Mouse (Mus musculus): ENCODE measurements at regions not wholly inside any gene's neighbourhood (a gene's known extent, or its start where the extent isn't known, plus 50 kb on each side); places are given as distances from the start of the nearest gene placed in this dataset.

DNA sequence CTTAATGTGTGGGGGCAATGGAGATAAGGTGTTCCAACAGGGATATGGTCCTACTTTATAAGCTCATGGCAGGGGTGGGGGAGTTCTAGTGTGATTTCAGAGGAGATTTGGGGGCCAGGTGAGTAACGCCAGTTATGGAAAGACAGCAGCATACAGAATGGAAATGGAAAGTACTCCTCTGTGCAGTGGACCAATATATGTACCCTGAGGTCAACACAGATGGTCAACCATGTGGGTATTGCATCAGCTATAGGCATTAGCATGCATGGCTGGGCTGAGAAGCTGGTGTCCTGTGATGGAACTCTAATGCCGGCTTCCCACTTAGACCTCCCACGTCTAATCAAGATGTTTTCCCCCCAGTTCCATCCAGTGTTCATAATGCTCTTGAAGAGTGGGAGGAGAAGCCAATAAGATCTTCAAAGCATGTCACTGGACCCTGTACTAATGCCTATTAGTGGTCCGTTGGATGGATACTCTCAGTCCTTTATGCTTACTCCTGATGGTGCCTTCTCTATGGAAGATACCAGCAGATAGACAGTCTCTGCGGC lies 139.3 kb upstream of the Tet2 start:
- TF ChIP-seq CTCF (IDR thresholded peaks at IDR 0.05; ENCODE audit: borderline replicate concordance, insufficient read depth, low read depth, low read length) (no peak), POLR2A (IDR thresholded peaks at IDR 0.05; ENCODE audit: borderline replicate concordance, insufficient read depth, low read length) (no peak)
